Mouse (Mus musculus) embryonic fibroblast, embryonic 13.5 days (primary cell): ENCODE data around the gene Rab25.

ENCODE experiments used
- CTCF ChIP-seq: IDR thresholded peaks from 2 replicates; pipeline ENCODE4 v1.5.1; 2011; ENCODE audit warnings: mild to moderate bottlenecking, control low read depth, low read length, moderate library complexity, borderline replicate concordance; ENCODE audit not compliant: insufficient read depth
- POLR2A ChIP-seq: IDR thresholded peaks from 2 replicates; pipeline ENCODE4 v1.6.1; 2011; ENCODE audit warnings: low read depth, mild to moderate bottlenecking, control low read depth, low read length, moderate library complexity

- TF ChIP-seq CTCF (no peak), POLR2A (no peak)
These were observed 33.6 kb downstream of the Rab25 start for GRCm38 (mm10) chr3:88514231-88515094.
